Mouse (Mus musculus): ENCODE results near the gene Pagr1b. TPM values are rescaled to one million over a fixed set of nuclear protein-coding genes. Genes with fewer than 3 reads are reported as not detected.
A peak's percentile ranks its signal among the peaks of the same experiment; 100 is the strongest.

Pagr1b gene
- polyA plus RNA-seq, 1 experiment from 2014 or later: 0.44 TPM

- H3K9me3 ChIP-seq: no peaks in the 10 kb centered on the region
- no peaks in the 10 kb centered on the region for H3K27me3 ChIP-seq (replicated peaks)
- H3K4me3 ChIP-seq: peak overlapping the region; percentile 94
- ATAC-seq (ENCODE audit: extremely low read depth, insufficient number of reproducible peaks, low FRiP score, low TSS enrichment): peak; percentile 5; the same call in 1 of the 2 replicates
- peaks cover 56% of the 10 kb centered on the region for H3K36me3 ChIP-seq
- peak overlapping the region; percentile 91 for H3K4me2 ChIP-seq
- WGBS: 1% methylated on average over 30 of the region's 30 CpGs
- peaks cover 62% of the 10 kb centered on the region for H3K4me1 ChIP-seq
- H3K9ac ChIP-seq: peak overlapping the region; percentile 100
- H3K27ac ChIP-seq (replicated peaks): peak overlapping the region; percentile 99
Observed at GRCm38 (mm10) chr7:127024755-127025555, 8.7 kb upstream of the Pagr1b start.

GRCm38 (mm10) chr7:127023896-127024690 is 7.8 kb upstream of the Pagr1b start:
- H3K4me1 ChIP-seq: peaks cover 68% of the 10 kb centered on the region
- 20% methylated on average over 19 of the region's 19 CpGs for WGBS
- no peaks in the 10 kb centered on the region for H3K27me3 ChIP-seq (replicated peaks)
- H3K4me2 ChIP-seq: peak overlapping the region; percentile 91
- ATAC-seq (ENCODE audit: extremely low read depth, insufficient number of reproducible peaks, low FRiP score, low TSS enrichment): no peak
- H3K27ac ChIP-seq (replicated peaks): peak overlapping the region; percentile 99
- H3K9me3 ChIP-seq: no peaks in the 10 kb centered on the region
- H3K9ac ChIP-seq: peak overlapping the region; percentile 100
- H3K36me3 ChIP-seq: peaks cover 49% of the 10 kb centered on the region
- H3K4me3 ChIP-seq: peak overlapping the region; percentile 94

- Histone ChIP-seq H3K27me3 (replicated peaks) (no peaks in the 10 kb centered on the region), H3K4me3 (peak overlapping the region; percentile 94), H3K4me2 (peak overlapping the region; percentile 91), H3K4me1 (peaks cover 71% of the 10 kb centered on the region), H3K36me3 (peaks cover 41% of the 10 kb centered on the region), H3K27ac (replicated peaks) (0 out of 2 replicates have a peak overlapping the region, but pooled peaks have one; percentile 5), H3K9ac (peak overlapping the region; percentile 100), H3K9me3 (no peaks in the 10 kb centered on the region)
- 81% methylated on average over 13 of the region's 13 CpGs for WGBS
- no peak for ATAC-seq (ENCODE audit: extremely low read depth, insufficient number of reproducible peaks, low FRiP score, low TSS enrichment)
Observed at GRCm38 (mm10) chr7:127023272-127023691, 7.0 kb upstream of the Pagr1b start.

GRCm38 (mm10) chr7:127022528-127023271 is 6.4 kb upstream of the Pagr1b start:
- ATAC-seq (ENCODE audit: extremely low read depth, insufficient number of reproducible peaks, low FRiP score, low TSS enrichment): no peak
- Histone ChIP-seq H3K9ac (peak overlapping the region; percentile 100), H3K27me3 (replicated peaks) (no peaks in the 10 kb centered on the region), H3K36me3 (peaks cover 35% of the 10 kb centered on the region), H3K9me3 (no peaks in the 10 kb centered on the region), H3K27ac (replicated peaks) (peak overlapping the region; percentile 65; the same call in 1 of the 2 replicates), H3K4me3 (no peak overlapping the region), H3K4me1 (peaks cover 71% of the 10 kb centered on the region), H3K4me2 (peak overlapping the region; percentile 91)
- WGBS: 79% methylated on average over 7 of the region's 7 CpGs

GRCm38 (mm10) chr7:127021563-127022527 is 5.6 kb upstream of the Pagr1b start:
- Histone ChIP-seq H3K4me3 (peak overlapping the region; percentile 59), H3K9me3 (no peaks in the 10 kb centered on the region), H3K4me2 (peak overlapping the region; percentile 91), H3K27me3 (replicated peaks) (no peaks in the 10 kb centered on the region), H3K36me3 (peaks cover 34% of the 10 kb centered on the region), H3K9ac (peak overlapping the region; percentile 100), H3K27ac (replicated peaks) (peak overlapping the region; percentile 65), H3K4me1 (peaks cover 73% of the 10 kb centered on the region)
- no peak for ATAC-seq (ENCODE audit: extremely low read depth, insufficient number of reproducible peaks, low FRiP score, low TSS enrichment)
- WGBS: 39% methylated on average over 5 of the region's 5 CpGs

GRCm38 (mm10) chr7:127020901-127021562 is 4.7 kb upstream of the Pagr1b start, which contains the start of the genes Gm42742 and Prrt2:
Gene Gm42742 (minus strand): TSS chr7:127021097.
Gene Prrt2 (minus strand): TSS chr7:127021211.
- WGBS: 2% methylated on average over 37 of the region's 37 CpGs
- H3K27me3 ChIP-seq (replicated peaks): no peaks in the 10 kb centered on the region
- peak within 1 kb of the TSS; percentile 59 for H3K4me3 ChIP-seq
- H3K36me3 ChIP-seq: peaks cover 34% of the 10 kb centered on the region
- ATAC-seq (ENCODE audit: extremely low read depth, insufficient number of reproducible peaks, low FRiP score, low TSS enrichment): no peak
- H3K27ac ChIP-seq (replicated peaks): peak within 1 kb of the TSS; percentile 65; the same call in 1 of the 2 replicates
- peak within 1 kb of the TSS; percentile 87 for H3K4me2 ChIP-seq
- no peaks in the 10 kb centered on the region for H3K9me3 ChIP-seq
- peaks cover 75% of the 10 kb centered on the region for H3K4me1 ChIP-seq
- H3K9ac ChIP-seq: peak within 1 kb of the TSS; percentile 82

GRCm38 (mm10) chr7:127020491-127020890 is 4.2 kb upstream of the Pagr1b start:
- peaks cover 80% of the 10 kb centered on the region for H3K4me1 ChIP-seq
- 37% methylated on average over 5 of the region's 5 CpGs for WGBS

GRCm38 (mm10) chr7:127020031-127020430 is 3.7 kb upstream of the Pagr1b start:
- Histone ChIP-seq H3K4me1 (peaks cover 83% of the 10 kb centered on the region), H3K27ac (replicated peaks) (peak overlapping the region; percentile 65; the same call in 1 of the 2 replicates), H3K9me3 (no peaks in the 10 kb centered on the region), H3K4me2 (peak overlapping the region; percentile 87), H3K27me3 (replicated peaks) (no peaks in the 10 kb centered on the region), H3K4me3 (peak overlapping the region; percentile 59), H3K36me3 (peaks cover 42% of the 10 kb centered on the region), H3K9ac (peak overlapping the region; percentile 82)
- WGBS: 62% methylated on average over 3 of the region's 3 CpGs
- no peak for ATAC-seq (ENCODE audit: extremely low read depth, insufficient number of reproducible peaks, low FRiP score, low TSS enrichment)

More at GRCm38 (mm10) chr7:127020491-127020890, 4.2 kb upstream of the Pagr1b start:
- ATAC-seq (ENCODE audit: extremely low read depth, insufficient number of reproducible peaks, low FRiP score, low TSS enrichment): no peak
- peak overlapping the region; percentile 59 for H3K4me3 ChIP-seq
- H3K27ac ChIP-seq (replicated peaks): peak overlapping the region; percentile 65; the same call in 1 of the 2 replicates
- no peaks in the 10 kb centered on the region for H3K27me3 ChIP-seq (replicated peaks)
- no peaks in the 10 kb centered on the region for H3K9me3 ChIP-seq
- peak overlapping the region; percentile 82 for H3K9ac ChIP-seq
- H3K36me3 ChIP-seq: peaks cover 37% of the 10 kb centered on the region
- H3K4me2 ChIP-seq: peak overlapping the region; percentile 87

GRCm38 (mm10) chr7:127019306-127019960 is 3.1 kb upstream of the Pagr1b start:
- Histone ChIP-seq H3K4me3 (peak overlapping the region; percentile 59; the same call in 1 of the 2 replicates), H3K27ac (replicated peaks) (0 out of 2 replicates have a peak overlapping the region, but pooled peaks have one; percentile 12), H3K4me2 (peak overlapping the region; percentile 87), H3K4me1 (peaks cover 83% of the 10 kb centered on the region), H3K27me3 (replicated peaks) (no peaks in the 10 kb centered on the region), H3K36me3 (peaks cover 39% of the 10 kb centered on the region), H3K9me3 (no peaks in the 10 kb centered on the region), H3K9ac (peak overlapping the region; percentile 82)
- 74% methylated on average over 14 of the region's 14 CpGs for WGBS
- no peak for ATAC-seq (ENCODE audit: extremely low read depth, insufficient number of reproducible peaks, low FRiP score, low TSS enrichment)

Data from heart, embryonic 13.5 days (tissue).